Mouse (Mus musculus) hindlimb bud, embryonic 11.5 days (tissue): ENCODE results near the gene Drg1.
"Not testable (repeated sequence)": the region's sequence is repeated elsewhere in the genome, so short reads cannot be mapped to it uniquely, and the experiment has no call there.

Source experiments
- DNase-seq: peaks from one replicate; pipeline ENCODE4 v3.0.0-alpha.2; 2012; ENCODE audit warnings: low read depth, low spot score; ENCODE audit errors: extremely low spot score

The Drg1 gene

GRCm38 (mm10) chr11:3140967-3141535 lies 125.2 kb downstream of the Drg1 start:
- not testable (repeated sequence) for DNase-seq

- DNase-seq, result not testable (repeated sequence)
These were observed 127.9 kb downstream of the Drg1 start for GRCm38 (mm10) chr11:3138323-3138722.
